Mouse (Mus musculus): ENCODE measurements around the gene Nol10. TPM values are rescaled to one million over a fixed set of nuclear protein-coding genes. Genes with fewer than 3 reads are reported as not detected.

The Nol10 gene
- total and polyA plus RNA-seq, 2 experiments from 2014 or later = 2.2 to 7.6 TPM

GRCm38 (mm10) chr12:17373470-17373975, 25.3 kb downstream of the Nol10 start:
- TF ChIP-seq EP300 (IDR thresholded peaks at IDR 0.05; ENCODE audit: low read depth) = no peak
- TF ChIP-seq CTCF (IDR thresholded peaks at IDR 0.05; ENCODE audit: low read depth) = no peak
- ATAC-seq (ENCODE audit: insufficient read depth, low read depth) = no peak
- Histone ChIP-seq H3K4me2 (ENCODE audit: low read depth, low read length) (no peak overlapping the region), H3K4me1 (ENCODE audit: control insufficient read depth, insufficient read depth) (no peaks in the 10 kb centered on the region), H3K27ac (ENCODE audit: low read depth) (no peak overlapping the region), H3K9me3 (replicated peaks; ENCODE audit: control insufficient read depth, low read length) (no peaks in the 10 kb centered on the region), H3K36me3 (replicated peaks; ENCODE audit: control insufficient read depth, insufficient read depth, low read length) (peaks cover 72% of the 10 kb centered on the region), H3K9ac (replicated peaks; ENCODE audit: low read depth, low read length) (no peak overlapping the region), H3K27me3 (ENCODE audit: control insufficient read depth, insufficient read depth, low read length) (no peaks in the 10 kb centered on the region), H3K4me3 (ENCODE audit: low read depth, low read length) (no peak overlapping the region)
- DNase-seq (ENCODE audit: low spot score) = no peak
- 92% methylated on average over 5 of the region's 5 CpGs for WGBS

- H3K4me2 ChIP-seq (ENCODE audit: low read depth, low read length) = no peak overlapping the region
- no peaks in the 10 kb centered on the region for H3K4me1 ChIP-seq (ENCODE audit: control insufficient read depth, insufficient read depth)
- H3K9ac ChIP-seq (replicated peaks; ENCODE audit: low read depth, low read length) = no peak overlapping the region
- no peak overlapping the region for H3K4me3 ChIP-seq (ENCODE audit: low read depth, low read length)
- TF ChIP-seq CTCF (IDR thresholded peaks at IDR 0.05; ENCODE audit: low read depth) (no peak), EP300 (IDR thresholded peaks at IDR 0.05; ENCODE audit: low read depth) (no peak)
- DNase-seq (ENCODE audit: low spot score) (no peak), ATAC-seq (ENCODE audit: insufficient read depth, low read depth) (no peak)
- H3K9me3 ChIP-seq (replicated peaks; ENCODE audit: control insufficient read depth, low read length) = no peaks in the 10 kb centered on the region
- peaks cover 66% of the 10 kb centered on the region for H3K36me3 ChIP-seq (replicated peaks; ENCODE audit: control insufficient read depth, insufficient read depth, low read length)
- H3K27me3 ChIP-seq (ENCODE audit: control insufficient read depth, insufficient read depth, low read length) = no peaks in the 10 kb centered on the region
- H3K27ac ChIP-seq (ENCODE audit: low read depth) = no peak overlapping the region
- 84% methylated on average over 4 of the region's 4 CpGs for WGBS
These were observed 27.0 kb downstream of the Nol10 start for GRCm38 (mm10) chr12:17375243-17375642.

GRCm38 (mm10) chr12:17376521-17376920, 28.3 kb downstream of the Nol10 start:
- Histone ChIP-seq H3K27ac (ENCODE audit: low read depth) (no peak overlapping the region), H3K4me2 (ENCODE audit: low read depth, low read length) (no peak overlapping the region), H3K9ac (replicated peaks; ENCODE audit: low read depth, low read length) (no peak overlapping the region), H3K4me1 (ENCODE audit: control insufficient read depth, insufficient read depth) (no peaks in the 10 kb centered on the region), H3K9me3 (replicated peaks; ENCODE audit: control insufficient read depth, low read length) (no peaks in the 10 kb centered on the region), H3K27me3 (ENCODE audit: control insufficient read depth, insufficient read depth, low read length) (no peaks in the 10 kb centered on the region), H3K4me3 (ENCODE audit: low read depth, low read length) (no peak overlapping the region), H3K36me3 (replicated peaks; ENCODE audit: control insufficient read depth, insufficient read depth, low read length) (peaks cover 59% of the 10 kb centered on the region)
- no peak for ATAC-seq (ENCODE audit: insufficient read depth, low read depth)
- 89% methylated on average over 6 of the region's 6 CpGs for WGBS
- DNase-seq (ENCODE audit: low spot score) = no peak
- TF ChIP-seq EP300 (IDR thresholded peaks at IDR 0.05; ENCODE audit: low read depth) = no peak
- TF ChIP-seq CTCF (IDR thresholded peaks at IDR 0.05; ENCODE audit: low read depth) = no peak

GRCm38 (mm10) chr12:17380991-17381390, 32.7 kb downstream of the Nol10 start:
- DNase-seq (ENCODE audit: low spot score) (no peak), ATAC-seq (ENCODE audit: insufficient read depth, low read depth) (no peak)
- H3K9ac ChIP-seq (replicated peaks; ENCODE audit: low read depth, low read length) = no peak overlapping the region
- no peaks in the 10 kb centered on the region for H3K27me3 ChIP-seq (ENCODE audit: control insufficient read depth, insufficient read depth, low read length)
- peaks cover 16% of the 10 kb centered on the region for H3K36me3 ChIP-seq (replicated peaks; ENCODE audit: control insufficient read depth, insufficient read depth, low read length)
- no peaks in the 10 kb centered on the region for H3K9me3 ChIP-seq (replicated peaks; ENCODE audit: control insufficient read depth, low read length)
- WGBS = 79% methylated on average over 6 of the region's 6 CpGs
- no peak overlapping the region for H3K27ac ChIP-seq (ENCODE audit: low read depth)
- H3K4me2 ChIP-seq (ENCODE audit: low read depth, low read length) = no peak overlapping the region
- H3K4me1 ChIP-seq (ENCODE audit: control insufficient read depth, insufficient read depth) = no peaks in the 10 kb centered on the region
- TF ChIP-seq EP300 (IDR thresholded peaks at IDR 0.05; ENCODE audit: low read depth) (no peak), CTCF (IDR thresholded peaks at IDR 0.05; ENCODE audit: low read depth) (no peak)
- no peak overlapping the region for H3K4me3 ChIP-seq (ENCODE audit: low read depth, low read length)

- DNase-seq (ENCODE audit: low spot score) = no peak
- no peak overlapping the region for H3K9ac ChIP-seq (replicated peaks; ENCODE audit: low read depth, low read length)
- H3K4me1 ChIP-seq (ENCODE audit: control insufficient read depth, insufficient read depth) = no peaks in the 10 kb centered on the region
- no peak for TF ChIP-seq CTCF (IDR thresholded peaks at IDR 0.05; ENCODE audit: low read depth)
- TF ChIP-seq EP300 (IDR thresholded peaks at IDR 0.05; ENCODE audit: low read depth) = no peak
- H3K4me3 ChIP-seq (ENCODE audit: low read depth, low read length) = no peak overlapping the region
- peaks cover 6% of the 10 kb centered on the region for H3K36me3 ChIP-seq (replicated peaks; ENCODE audit: control insufficient read depth, insufficient read depth, low read length)
- H3K27ac ChIP-seq (ENCODE audit: low read depth) = no peak overlapping the region
- no peak overlapping the region for H3K4me2 ChIP-seq (ENCODE audit: low read depth, low read length)
- WGBS = 86% methylated on average over 7 of the region's 7 CpGs
- H3K9me3 ChIP-seq (replicated peaks; ENCODE audit: control insufficient read depth, low read length) = no peaks in the 10 kb centered on the region
- no peak for ATAC-seq (ENCODE audit: insufficient read depth, low read depth)
- no peaks in the 10 kb centered on the region for H3K27me3 ChIP-seq (ENCODE audit: control insufficient read depth, insufficient read depth, low read length)
These were observed 34.5 kb downstream of the Nol10 start for GRCm38 (mm10) chr12:17382759-17383158.

GRCm38 (mm10) chr12:17386896-17387295, 38.6 kb downstream of the Nol10 start:
- H3K4me2 ChIP-seq (ENCODE audit: low read depth, low read length) = no peak overlapping the region
- 0 out of 2 replicates have a peak, but pooled peaks cover 3% of the 10 kb centered on the region for H3K4me1 ChIP-seq (ENCODE audit: control insufficient read depth, insufficient read depth)
- no peaks in the 10 kb centered on the region for H3K27me3 ChIP-seq (ENCODE audit: control insufficient read depth, insufficient read depth, low read length)
- DNase-seq (ENCODE audit: low spot score) (no peak), ATAC-seq (ENCODE audit: insufficient read depth, low read depth) (no peak)
- H3K9ac ChIP-seq (replicated peaks; ENCODE audit: low read depth, low read length) = no peak overlapping the region
- TF ChIP-seq CTCF (IDR thresholded peaks at IDR 0.05; ENCODE audit: low read depth) (no peak), EP300 (IDR thresholded peaks at IDR 0.05; ENCODE audit: low read depth) (no peak)
- no peak overlapping the region for H3K4me3 ChIP-seq (ENCODE audit: low read depth, low read length)
- H3K9me3 ChIP-seq (replicated peaks; ENCODE audit: control insufficient read depth, low read length) = no peaks in the 10 kb centered on the region
- no peak overlapping the region for H3K27ac ChIP-seq (ENCODE audit: low read depth)
- WGBS = 76% methylated on average over 3 of the region's 3 CpGs
- no peaks in the 10 kb centered on the region for H3K36me3 ChIP-seq (replicated peaks; ENCODE audit: control insufficient read depth, insufficient read depth, low read length)

Measured in heart, postnatal 0 days (tissue).